Mouse (Mus musculus): ENCODE results near the gene Nr0b2.

Gene Nr0b2

DNA sequence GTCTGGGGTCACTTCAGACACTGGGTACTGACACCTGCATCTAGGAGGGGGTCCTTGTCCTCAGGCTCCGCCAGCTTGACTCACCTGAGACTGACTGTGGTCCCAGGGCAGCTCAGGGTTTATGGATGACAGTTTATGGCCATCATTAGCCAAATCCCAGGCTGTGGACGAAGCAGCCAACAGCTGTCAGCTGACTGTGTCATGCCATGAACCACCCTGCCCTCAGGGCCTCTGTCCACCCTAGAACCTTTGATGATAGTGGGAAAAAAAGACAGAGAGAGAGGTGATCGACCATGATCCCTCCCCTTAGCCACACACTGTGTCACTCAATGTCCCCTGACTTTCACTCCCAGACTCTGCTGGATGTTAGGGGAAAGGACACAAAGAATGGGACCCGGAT is 8.4 kb downstream of the Nr0b2 start:
- no peak for ATAC-seq (ENCODE audit: low TSS enrichment)

GRCm38 (mm10) chr4:133563123-133563571 is 10.0 kb downstream of the Nr0b2 start:
- ATAC-seq (ENCODE audit: low TSS enrichment): no peak

GRCm38 (mm10) chr4:133567251-133567650 is 14.1 kb downstream of the Nr0b2 start:
- ATAC-seq (ENCODE audit: low TSS enrichment): no peak

DNA sequence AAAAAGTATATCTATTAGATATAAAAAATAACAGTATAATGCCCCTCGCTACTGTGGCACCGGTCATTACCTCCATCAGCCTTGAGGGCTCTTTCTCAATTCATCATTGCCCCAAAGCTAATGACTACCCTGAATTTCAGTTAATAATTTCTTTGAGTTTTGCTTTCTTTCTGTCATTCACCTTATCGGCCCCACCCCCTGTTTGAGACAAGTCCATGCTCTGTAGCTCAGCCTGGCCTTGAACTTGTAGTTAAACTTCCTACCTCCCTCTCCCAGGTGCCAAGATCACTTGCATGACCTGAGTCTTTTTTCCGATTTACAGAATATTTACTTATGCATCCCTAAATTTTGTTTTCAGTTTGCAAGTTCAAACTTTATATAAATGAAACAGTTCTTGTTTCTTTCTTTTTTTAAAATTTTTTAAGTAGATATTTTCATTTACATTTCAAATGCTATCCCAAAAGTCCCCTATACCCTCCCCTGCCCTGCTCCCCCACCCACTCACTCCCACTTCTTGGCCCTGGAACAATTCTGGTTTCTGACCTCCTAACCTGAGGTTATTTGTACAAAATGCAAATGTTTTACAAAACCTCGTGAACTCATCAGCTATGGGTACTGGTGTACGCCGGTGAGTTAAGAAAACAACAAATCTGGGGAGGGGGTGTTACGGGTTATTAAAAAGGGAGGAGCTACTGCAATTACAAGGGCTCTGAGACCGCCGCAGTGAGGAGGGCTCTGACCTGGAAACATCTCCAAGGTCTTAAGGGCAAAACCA is 16.3 kb downstream of the Nr0b2 start:
- no peak for ATAC-seq (ENCODE audit: low TSS enrichment)

GRCm38 (mm10) chr4:133570066-133570466 is 16.9 kb downstream of the Nr0b2 start:
- ATAC-seq (ENCODE audit: low TSS enrichment): no peak

DNA sequence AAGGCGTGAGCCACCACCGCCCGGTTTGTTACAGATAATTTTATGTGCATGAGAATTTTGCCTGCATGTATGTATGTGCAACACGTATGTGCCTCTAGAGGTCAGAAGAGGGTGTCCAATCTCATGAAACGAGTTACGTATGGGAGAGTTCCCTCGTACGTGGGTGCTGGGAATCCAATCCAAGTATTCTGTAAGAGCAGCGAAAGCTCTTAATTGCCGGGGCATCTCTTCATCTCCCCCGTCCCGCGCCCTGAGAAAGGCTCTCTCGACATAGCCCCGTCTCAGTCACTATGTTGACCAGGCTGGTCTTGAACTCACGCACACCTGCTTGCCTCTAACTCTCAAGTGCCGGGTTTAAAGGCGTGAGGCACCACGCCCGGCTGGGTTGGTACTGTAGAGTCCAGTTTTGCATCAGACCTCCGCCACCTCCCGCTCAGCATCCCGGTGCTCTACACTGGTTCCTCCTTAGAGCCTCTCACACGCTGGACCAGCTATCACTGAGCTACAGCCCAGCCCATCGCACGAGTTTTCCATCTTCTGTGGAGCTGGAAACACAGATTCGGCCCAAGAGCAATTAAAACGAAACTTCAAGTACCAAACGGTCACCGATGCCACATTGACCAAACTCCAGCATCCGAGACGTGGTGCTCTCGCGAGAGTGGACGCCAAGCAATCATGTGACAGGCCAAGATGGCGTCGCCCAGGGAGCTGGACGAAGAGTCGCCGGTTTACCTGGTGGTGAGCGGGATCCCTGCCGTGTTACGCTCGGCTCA is 21.1 kb downstream of the Nr0b2 start, which contains the start of gene Gpatch3:
Gene Gpatch3 (plus strand): TSS at position 676 of the 773 bp plus-strand sequence.
- peak; percentile 96 for ATAC-seq (ENCODE audit: low TSS enrichment)

GRCm38 (mm10) chr4:133574843-133575202 is 21.6 kb downstream of the Nr0b2 start:
- peak; percentile 48; the same call in 1 of the 2 replicates for ATAC-seq (ENCODE audit: low TSS enrichment)

- ATAC-seq (ENCODE audit: low TSS enrichment): no peak
Measured at GRCm38 (mm10) chr4:133577983-133578382, 24.8 kb downstream of the Nr0b2 start.

GRCm38 (mm10) chr4:133583690-133584058 is 30.5 kb downstream of the Nr0b2 start:
- no peak; the same call in 1 of the 2 replicates for ATAC-seq (ENCODE audit: low TSS enrichment)

- ATAC-seq (ENCODE audit: low TSS enrichment): peak; percentile 97
Measured at GRCm38 (mm10) chr4:133584059-133584951, 31.1 kb downstream of the Nr0b2 start, which contains the start of gene Gpn2. TSS of gene Gpn2 (plus strand) at chr4:133584362.

DNA sequence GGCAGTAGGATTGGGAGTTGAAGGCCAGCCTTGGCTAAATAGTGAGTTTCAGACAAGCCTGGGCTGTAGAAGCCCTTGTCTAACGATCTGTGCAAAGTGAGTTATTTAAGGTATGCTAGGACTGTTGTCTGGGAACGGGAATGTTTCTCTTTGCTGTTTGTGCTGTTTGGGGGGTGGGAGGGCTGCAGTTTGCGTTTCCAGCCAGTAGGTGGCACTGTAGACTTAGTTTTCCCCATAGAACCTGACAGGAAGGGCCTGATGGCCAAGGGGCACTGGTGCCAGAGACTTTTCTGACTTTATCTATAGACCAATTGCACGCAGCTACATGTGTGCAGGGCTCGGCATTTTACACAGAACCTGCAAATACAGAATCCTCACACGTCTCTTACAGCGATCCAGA is 39.4 kb downstream of the Nr0b2 start:
- ATAC-seq (ENCODE audit: low TSS enrichment): peak; percentile 23; the same call in 1 of the 2 replicates

DNA sequence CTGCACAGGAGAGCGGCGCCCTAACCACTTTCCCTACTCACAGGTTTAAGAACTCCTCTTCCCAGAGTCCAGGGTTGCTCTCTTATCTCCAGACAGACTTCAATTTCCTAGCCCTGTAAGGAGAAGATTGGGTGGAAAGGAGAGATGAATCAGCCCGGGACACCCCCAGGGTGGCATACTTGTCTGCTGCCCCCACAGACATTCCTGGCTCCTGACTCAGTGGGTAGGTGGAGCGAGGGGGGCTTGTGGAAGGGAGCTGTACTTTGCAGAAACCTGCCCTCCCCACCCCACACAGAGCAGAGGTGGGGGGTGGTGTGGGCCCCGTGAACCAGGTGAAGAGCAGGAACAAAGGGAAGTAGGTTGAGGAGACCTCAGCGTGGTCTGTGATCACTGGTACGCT is 42.4 kb downstream of the Nr0b2 start:
- ATAC-seq (ENCODE audit: low TSS enrichment): peak; percentile 58; the same call in 1 of the 2 replicates

- no peak for ATAC-seq (ENCODE audit: low TSS enrichment)
Measured at GRCm38 (mm10) chr4:133596084-133596483, 42.9 kb downstream of the Nr0b2 start.

GRCm38 (mm10) chr4:133598616-133599015 is 45.4 kb downstream of the Nr0b2 start:
- no peak for ATAC-seq (ENCODE audit: low TSS enrichment)

DNA sequence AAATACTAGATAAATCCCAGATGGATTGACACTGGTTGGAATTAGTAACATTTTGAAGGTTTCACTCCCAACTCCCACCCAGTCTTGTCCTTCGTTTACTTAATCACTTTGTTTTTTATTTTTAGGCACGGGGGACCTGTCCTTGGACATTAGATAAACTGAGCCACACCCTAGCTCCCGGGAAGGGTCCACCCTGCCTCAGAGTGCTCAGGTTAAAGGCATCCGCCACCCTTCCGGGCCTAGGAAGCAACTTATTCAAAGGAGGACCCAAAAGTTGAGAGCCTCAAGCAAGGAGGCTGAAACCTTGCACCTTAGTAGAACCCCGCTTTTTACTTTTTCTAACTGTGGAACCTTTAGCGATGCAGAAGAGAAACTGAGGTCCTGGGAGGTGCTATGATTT is 45.9 kb downstream of the Nr0b2 start:
- ATAC-seq (ENCODE audit: low TSS enrichment): no peak

- ATAC-seq (ENCODE audit: low TSS enrichment): peak; percentile 94
Measured at GRCm38 (mm10) chr4:133599571-133600073, 46.4 kb downstream of the Nr0b2 start.

GRCm38 (mm10) chr4:133600306-133600705 is 47.1 kb downstream of the Nr0b2 start:
- ATAC-seq (ENCODE audit: low TSS enrichment): no peak

DNA sequence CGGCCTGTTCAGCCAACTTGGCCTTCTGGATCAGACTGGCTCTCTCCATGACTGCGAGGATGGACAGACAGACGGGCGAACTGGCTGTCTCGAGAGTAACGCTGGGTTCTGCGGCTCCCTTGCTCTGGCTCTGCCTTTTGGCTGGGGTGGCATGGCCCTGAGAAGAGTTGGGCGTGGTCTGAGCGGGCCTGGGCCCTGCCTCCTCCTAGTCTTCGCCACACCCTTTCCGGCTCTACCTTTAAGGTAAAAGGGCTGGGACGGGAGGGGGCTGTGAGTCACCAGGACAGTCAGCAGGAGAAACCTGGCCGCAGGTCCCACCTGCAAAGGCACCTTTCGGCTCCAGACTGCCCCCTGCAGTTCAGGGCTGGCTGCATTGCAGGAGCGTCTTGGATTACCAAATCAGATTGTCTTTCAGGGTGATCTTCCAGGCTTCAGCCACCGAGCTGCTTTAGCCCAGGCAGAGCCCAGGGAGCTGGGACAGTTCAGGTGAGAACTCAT is 48.6 kb downstream of the Nr0b2 start, which contains the start of gene Sfn:
Gene Sfn (minus strand): TSS at position 448 of the 498 bp plus-strand sequence.
- 0 out of 2 replicates have a peak, but pooled peaks have one; percentile 7 for ATAC-seq (ENCODE audit: low TSS enrichment)

GRCm38 (mm10) chr4:133603056-133603455 is 49.9 kb downstream of the Nr0b2 start:
- no peak for ATAC-seq (ENCODE audit: low TSS enrichment)

GRCm38 (mm10) chr4:133604175-133604574 is 51.0 kb downstream of the Nr0b2 start:
- ATAC-seq (ENCODE audit: low TSS enrichment): no peak

DNA sequence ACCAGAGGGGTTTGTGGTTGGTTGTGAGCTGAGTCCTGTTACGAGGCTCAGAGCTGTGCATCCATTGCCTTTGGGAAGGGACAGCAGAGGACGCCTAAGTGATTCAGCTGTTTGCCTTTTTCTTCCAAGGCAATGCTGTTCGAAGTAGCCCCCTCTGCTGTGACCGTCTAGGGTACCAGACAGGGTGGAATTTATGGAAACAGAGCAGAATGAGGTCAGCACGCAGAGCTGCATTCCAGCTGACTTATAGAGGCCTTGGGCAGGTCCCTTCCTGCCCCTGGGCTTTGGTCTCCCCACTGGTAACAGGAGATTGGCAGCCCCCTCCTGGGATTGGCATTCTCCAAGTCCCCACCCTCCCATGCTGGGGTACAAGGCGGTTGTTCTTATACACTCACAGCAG is 51.7 kb downstream of the Nr0b2 start:
- ATAC-seq (ENCODE audit: low TSS enrichment): no peak

Data from frontal cortex, adult (tissue).